Comparison of ENCODE assay signal across 11 mouse cellular contexts in genomic region chr13:45842511-45843055, GRCm38 (mm10).
"Had no signal": no experiment of that assay in that cellular context is flagged by ENCODE, and none has a peak within 500 bp of the region (broad histone marks: within the 10 kb centered on the region; RNA-seq: fewer than 3 reads in every experiment).

No protein-coding gene starts in this region.

- H3K4me3 ChIP-seq: limb, embryonic 12.5 days; liver, embryonic 15.5 days; midbrain, embryonic 13.5 days had no signal

- H3K4me1 ChIP-seq: liver, embryonic 15.5 days; midbrain, embryonic 13.5 days had no signal

- DNase-seq: layer of hippocampus, adult 9-11 months; layer of hippocampus, postnatal 36 days; lung, adult 2 months; lung, postnatal 36 days; right cerebral cortex, adult 18-20 months; right cerebral cortex, postnatal 25 days; thymus, postnatal 4 days had no signal

- H3K27ac ChIP-seq: kidney, postnatal 0 days; limb, embryonic 12.5 days; liver, embryonic 15.5 days; midbrain, embryonic 13.5 days had no signal

- H3K36me3 ChIP-seq: limb, embryonic 12.5 days; liver, embryonic 15.5 days; midbrain, embryonic 13.5 days had no signal

- H3K9ac ChIP-seq: limb, embryonic 12.5 days; liver, embryonic 15.5 days; midbrain, embryonic 13.5 days had no signal

- H3K9me3 ChIP-seq: limb, embryonic 12.5 days; liver, embryonic 15.5 days; midbrain, embryonic 13.5 days had no signal

- H3K27me3 ChIP-seq: limb, embryonic 12.5 days; liver, embryonic 15.5 days; midbrain, embryonic 13.5 days had no signal
